Mouse (Mus musculus) hindbrain, embryonic 14.5 days (tissue): ENCODE measurements at regions not wholly inside any gene's neighbourhood (a gene's known extent, or its start where the extent isn't known, plus 50 kb on each side); places are given as distances from the start of the nearest gene placed in this dataset.

ENCODE experiments used
- ATAC-seq: fragments of 200-750 bp; cut with Nextera tagmentation; 2 replicates; pipeline ENCODE4 v1.8.0; 2017; ENCODE audit warnings: moderate number of reproducible peaks, mild to moderate bottlenecking, moderate TSS enrichment, moderate library complexity; ENCODE audit not compliant: low FRiP score
- DNase-seq: peaks from one replicate; pipeline ENCODE4 v3.0.0-alpha.2; 2015; ENCODE audit warnings: low spot score
- H3K27ac ChIP-seq: fragments of 300-500 bp; sonication (generic); 2 replicates; pipeline ENCODE4 v1.5.1; 2014; ENCODE audit warnings: mild to moderate bottlenecking, moderate library complexity
- H3K27me3 ChIP-seq: fragments of 300-500 bp; sonication (generic); 2 replicates; pipeline ENCODE4 v1.6.1; 2014; ENCODE audit warnings: mild to moderate bottlenecking, low read length, mixed read lengths; ENCODE audit not compliant: control insufficient read depth, insufficient read depth
- H3K36me3 ChIP-seq: fragments of 300-500 bp; sonication (generic); replicated peaks from 2 replicates; pipeline ENCODE4 v1.6.1; 2014; ENCODE audit not compliant: control insufficient read depth, insufficient read depth
- H3K4me1 ChIP-seq: fragments of 300-500 bp; sonication (generic); replicated peaks from 2 replicates; pipeline ENCODE4 v1.6.1; 2014; ENCODE audit warnings: antibody characterized with exemption, low read length, mixed read lengths; ENCODE audit not compliant: control insufficient read depth, insufficient read depth
- H3K4me2 ChIP-seq: fragments of 300-500 bp; sonication (generic); replicated peaks from 2 replicates; pipeline ENCODE4 v1.6.1; 2014; ENCODE audit warnings: mild to moderate bottlenecking, moderate library complexity
- H3K4me3 ChIP-seq: fragments of 300-500 bp; sonication (generic); replicated peaks from 2 replicates; pipeline ENCODE4 v1.5.1; 2014; ENCODE audit warnings: mild to moderate bottlenecking, low read length
- H3K9ac ChIP-seq: fragments of 300-500 bp; sonication (generic); 2 replicates; pipeline ENCODE4 v1.6.1; 2014
- H3K9me3 ChIP-seq: fragments of 300-500 bp; sonication (generic); 2 replicates; pipeline ENCODE4 v1.6.1; 2016; ENCODE audit warnings: low read length; ENCODE audit not compliant: control insufficient read depth
- WGBS: fragments of 180-500 bp; shearing (Covaris S2); extraction: QIAGEN DNeasy Blood & Tissue Kit; methylation state at CpG from one replicate; pipeline ENCODE4 v1.1.7; 2014; 5-methylcytosine and 5-hydroxymethylcytosine counted together

DNA sequence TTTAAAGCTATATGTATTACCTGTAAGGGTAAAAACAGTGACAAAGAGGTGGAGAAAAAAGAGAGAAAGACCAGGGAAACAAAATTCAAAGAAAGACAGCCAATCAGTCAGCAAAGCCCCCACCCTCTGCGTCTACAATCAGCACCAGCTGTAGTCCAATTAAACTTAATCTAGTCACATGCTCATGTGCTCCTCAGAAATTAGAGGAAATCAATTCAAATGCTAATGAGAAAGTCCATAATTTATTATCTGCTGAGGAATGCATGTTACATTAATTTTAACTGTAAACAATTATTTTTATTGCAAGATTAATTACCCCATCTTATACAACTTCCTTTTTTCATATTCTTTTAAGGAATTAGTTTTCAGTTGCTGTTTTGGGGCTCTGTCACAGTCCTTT lies 216.4 kb upstream of the Hnrnpa3 start:
- 37% methylated on average over 1 of the region's 1 CpGs for WGBS
- Histone ChIP-seq H3K9me3 (no peaks in the 10 kb centered on the region), H3K36me3 (no peaks in the 10 kb centered on the region), H3K4me3 (no peak overlapping the region), H3K27me3 (no peaks in the 10 kb centered on the region), H3K27ac (no peak overlapping the region), H3K4me1 (peaks cover 4% of the 10 kb centered on the region; the same call in 1 of the 2 replicates), H3K9ac (no peak overlapping the region), H3K4me2 (no peak overlapping the region)
- ATAC-seq = no peak
- no peak for DNase-seq

DNA sequence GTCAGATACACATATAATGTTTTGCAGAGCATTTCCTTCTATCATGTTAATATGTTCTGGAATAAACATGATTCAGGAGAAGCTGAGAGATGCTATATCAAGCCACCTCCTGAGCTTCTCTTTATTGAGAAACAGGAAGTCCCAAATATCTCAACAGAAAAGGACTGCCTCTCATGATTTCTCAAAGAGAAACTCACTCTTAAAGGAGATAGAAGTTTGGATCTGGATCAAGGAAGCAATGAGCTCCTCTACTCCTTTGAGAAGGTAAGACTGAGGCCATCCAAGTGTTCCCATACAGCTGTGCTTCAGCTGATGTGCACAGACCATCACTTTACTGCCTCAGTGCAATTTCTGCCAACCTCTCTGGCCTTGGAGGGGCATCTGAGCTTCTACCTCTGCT lies 213.9 kb upstream of the Hnrnpa3 start:
- Histone ChIP-seq H3K4me1 (peaks cover 4% of the 10 kb centered on the region; the same call in 1 of the 2 replicates), H3K4me3 (no peak overlapping the region), H3K27ac (no peak overlapping the region), H3K4me2 (no peak overlapping the region), H3K27me3 (no peaks in the 10 kb centered on the region), H3K9ac (no peak overlapping the region), H3K36me3 (no peaks in the 10 kb centered on the region), H3K9me3 (no peaks in the 10 kb centered on the region)
- DNase-seq (no peak), ATAC-seq (no peak)

DNA sequence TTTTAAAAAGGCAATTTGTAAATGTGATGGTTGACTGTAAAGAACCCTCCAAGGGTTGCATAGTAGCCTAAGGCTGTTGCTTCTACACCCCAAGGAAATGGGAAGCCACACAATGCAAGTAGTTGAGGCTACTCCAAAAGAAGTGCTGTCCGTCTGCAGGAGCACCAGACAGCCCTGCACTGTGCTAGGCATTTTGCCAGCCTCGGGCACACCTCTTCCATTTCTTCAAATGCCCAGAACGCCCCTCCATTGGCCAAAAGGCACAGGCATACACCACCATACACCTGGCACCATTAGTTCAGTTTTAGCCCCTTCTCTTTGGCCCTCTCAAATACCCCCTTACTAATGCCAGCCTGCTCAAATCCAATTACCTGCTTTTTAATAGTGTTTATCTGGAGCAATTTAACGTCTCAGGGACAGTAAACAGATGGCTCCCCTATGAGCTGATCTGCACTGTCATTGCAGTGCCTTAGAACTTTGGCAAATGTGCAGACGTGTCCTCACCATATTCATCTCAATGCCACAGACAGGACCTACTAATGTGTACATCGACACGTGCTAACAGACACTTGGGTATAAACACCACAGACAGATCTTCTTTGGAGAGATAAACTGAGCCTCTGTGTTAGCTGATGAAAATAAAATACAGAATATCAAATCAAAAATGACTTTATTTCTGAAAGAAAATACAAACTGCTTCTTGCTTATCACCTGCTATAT lies 211.9 kb upstream of the Hnrnpa3 start:
- Histone ChIP-seq H3K9me3 (no peaks in the 10 kb centered on the region), H3K27me3 (no peaks in the 10 kb centered on the region), H3K4me2 (no peak overlapping the region), H3K36me3 (no peaks in the 10 kb centered on the region), H3K27ac (no peak overlapping the region), H3K4me3 (no peak overlapping the region), H3K9ac (no peak overlapping the region), H3K4me1 (peaks cover 4% of the 10 kb centered on the region; the same call in 1 of the 2 replicates)
- DNase-seq = no peak
- WGBS = 68% methylated on average over 7 of the region's 7 CpGs
- ATAC-seq = no peak

DNA sequence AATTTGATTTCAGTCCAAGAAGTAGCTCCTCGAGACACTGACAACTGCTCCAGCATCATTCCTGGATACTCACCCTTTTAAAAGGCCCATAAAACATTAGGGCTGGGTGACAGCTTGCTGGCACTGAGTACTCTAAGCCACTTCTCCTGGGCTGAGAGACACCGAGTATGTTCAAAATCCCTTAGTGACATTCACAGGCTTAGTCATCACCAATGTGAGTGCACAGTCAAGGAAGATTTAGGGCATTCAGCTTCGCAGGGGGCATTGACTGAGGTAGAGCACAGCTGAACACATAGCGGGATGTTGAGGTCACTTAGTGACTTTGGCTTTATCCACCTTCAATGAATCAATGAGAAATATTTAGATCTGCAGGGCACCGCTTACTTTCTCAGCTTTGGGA lies 210.8 kb upstream of the Hnrnpa3 start:
- H3K27me3 ChIP-seq = no peaks in the 10 kb centered on the region
- no peak overlapping the region for H3K9ac ChIP-seq
- no peak overlapping the region for H3K4me2 ChIP-seq
- DNase-seq = no peak
- H3K9me3 ChIP-seq = no peaks in the 10 kb centered on the region
- no peaks in the 10 kb centered on the region for H3K36me3 ChIP-seq
- H3K4me3 ChIP-seq = no peak overlapping the region
- H3K4me1 ChIP-seq = no peaks in the 10 kb centered on the region; the same call in 1 of the 2 replicates
- WGBS = 76% methylated on average over 5 of the region's 5 CpGs
- no peak for ATAC-seq
- H3K27ac ChIP-seq = peak overlapping the region; percentile 7; the same call in 1 of the 2 replicates

DNA sequence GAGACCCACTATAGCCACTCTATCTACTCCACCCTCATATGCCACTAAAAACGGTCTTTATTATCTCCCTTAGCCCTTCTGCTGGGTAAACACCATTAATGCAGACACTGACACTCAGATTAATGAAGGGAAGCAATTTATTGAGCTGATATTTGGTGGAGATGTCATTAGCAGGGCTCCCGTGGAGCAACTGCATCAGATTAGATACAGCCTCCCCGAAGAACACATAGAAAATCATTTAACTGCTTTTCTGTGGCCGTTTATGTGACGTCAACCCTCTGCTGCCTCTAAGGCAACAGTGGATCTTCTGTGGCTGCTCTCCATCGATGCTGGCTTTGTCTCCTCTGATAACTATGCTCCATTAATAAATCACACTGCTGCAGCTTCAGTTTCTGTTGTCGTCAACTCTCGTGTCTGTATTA lies 207.2 kb upstream of the Hnrnpa3 start:
- no peak overlapping the region for H3K4me3 ChIP-seq
- no peaks in the 10 kb centered on the region for H3K9me3 ChIP-seq
- H3K4me1 ChIP-seq = no peaks in the 10 kb centered on the region; the same call in 1 of the 2 replicates
- no peaks in the 10 kb centered on the region for H3K27me3 ChIP-seq
- no peak for ATAC-seq
- no peak overlapping the region for H3K9ac ChIP-seq
- H3K27ac ChIP-seq = peak overlapping the region; percentile 60
- peak; percentile 45 for DNase-seq
- no peak overlapping the region for H3K4me2 ChIP-seq
- WGBS = 44% methylated on average over 8 of the region's 8 CpGs
- no peaks in the 10 kb centered on the region for H3K36me3 ChIP-seq

DNA sequence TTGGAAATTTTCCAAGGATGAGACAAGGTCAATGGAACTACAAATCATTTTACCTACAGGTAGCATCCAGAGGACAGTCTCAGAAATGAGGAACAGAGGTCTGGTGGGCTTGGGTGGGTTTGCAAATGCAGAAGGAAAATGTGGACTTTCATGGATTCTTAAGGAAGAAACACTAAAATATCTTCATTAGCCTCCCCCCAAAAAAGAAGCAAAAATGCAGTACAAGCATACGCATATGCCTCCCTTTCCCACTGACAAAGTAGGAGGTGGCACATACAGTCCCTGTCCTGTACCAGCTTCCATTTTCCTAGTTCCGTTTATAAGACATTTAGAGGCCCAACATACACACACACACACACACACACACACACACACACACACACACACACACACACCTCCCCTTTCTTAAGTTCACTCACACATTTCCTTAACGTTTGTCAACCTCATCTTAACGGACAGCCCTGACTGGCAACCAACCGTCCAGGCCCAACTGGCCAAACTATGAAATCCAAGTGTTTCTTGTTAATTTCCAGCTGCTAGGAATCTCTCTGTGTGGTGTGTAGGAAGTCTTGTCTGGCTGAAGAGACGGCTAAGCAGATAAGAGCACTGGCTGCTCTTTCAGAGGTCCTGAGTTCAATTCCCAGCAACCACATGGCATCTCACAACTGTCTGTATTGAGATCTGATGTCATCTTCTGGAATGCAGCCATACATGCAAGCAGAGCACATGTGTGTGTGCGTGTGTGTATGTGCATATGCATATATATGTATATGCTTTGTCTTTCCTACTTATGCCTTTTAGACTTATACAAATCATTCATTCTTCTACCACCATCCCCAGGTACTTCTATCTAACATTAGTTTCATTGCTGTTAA lies 206.6 kb upstream of the Hnrnpa3 start:
- Histone ChIP-seq H3K4me3 (no peak overlapping the region), H3K27me3 (no peaks in the 10 kb centered on the region), H3K9me3 (no peaks in the 10 kb centered on the region), H3K4me1 (no peaks in the 10 kb centered on the region), H3K36me3 (no peaks in the 10 kb centered on the region), H3K9ac (no peak overlapping the region), H3K4me2 (no peak overlapping the region), H3K27ac (peak overlapping the region; percentile 60)
- no peak for DNase-seq
- ATAC-seq = no peak
- WGBS = 91% methylated on average over 7 of the region's 7 CpGs

DNA sequence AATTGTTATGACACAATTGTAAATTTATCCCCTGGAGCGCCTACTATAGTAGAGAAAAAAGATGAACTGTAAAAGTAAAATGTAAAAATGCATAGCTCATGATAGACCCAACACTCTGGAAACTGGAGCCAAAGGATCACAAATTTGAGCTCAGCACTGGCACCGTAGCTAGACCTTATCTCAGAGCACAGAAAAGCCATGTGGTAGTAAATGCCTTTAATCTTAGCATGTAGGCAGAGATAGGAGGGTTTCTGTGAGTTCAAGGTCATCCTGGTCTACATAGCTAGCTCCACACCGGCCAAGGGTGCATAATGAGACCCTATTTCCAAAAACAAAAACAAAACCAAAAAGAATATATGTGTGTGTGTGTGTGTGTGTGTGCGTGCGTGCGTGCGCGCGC lies 203.6 kb upstream of the Hnrnpa3 start:
- Histone ChIP-seq H3K4me3 (no peak overlapping the region), H3K4me2 (no peak overlapping the region), H3K9me3 (no peaks in the 10 kb centered on the region), H3K27me3 (no peaks in the 10 kb centered on the region), H3K27ac (no peak overlapping the region), H3K4me1 (no peaks in the 10 kb centered on the region), H3K36me3 (no peaks in the 10 kb centered on the region), H3K9ac (no peak overlapping the region)
- WGBS = 95% methylated on average over 9 of the region's 9 CpGs
- DNase-seq = no peak
- ATAC-seq = no peak

DNA sequence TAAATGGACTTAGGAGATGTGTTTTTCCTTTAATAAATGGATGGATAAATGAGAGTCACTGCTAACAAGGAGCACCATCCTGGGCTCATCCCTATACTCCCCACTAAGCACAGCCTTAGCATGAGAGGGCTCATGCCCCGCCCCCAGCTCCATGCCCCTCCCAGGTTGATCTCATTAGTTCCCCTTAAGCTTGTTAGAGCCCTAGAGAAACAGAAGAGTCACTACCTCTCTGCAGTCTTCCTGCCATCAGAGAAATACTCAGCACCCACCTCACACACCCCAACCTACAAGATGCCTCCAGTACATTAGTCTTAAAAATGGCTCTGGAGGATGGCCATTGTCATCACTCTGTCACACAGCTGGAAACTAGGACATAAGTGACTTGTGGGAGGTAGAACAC lies 202.8 kb upstream of the Hnrnpa3 start:
- Histone ChIP-seq H3K4me3 (no peak overlapping the region), H3K9me3 (no peaks in the 10 kb centered on the region), H3K4me1 (no peaks in the 10 kb centered on the region), H3K4me2 (no peak overlapping the region), H3K27ac (no peak overlapping the region), H3K9ac (no peak overlapping the region), H3K36me3 (no peaks in the 10 kb centered on the region), H3K27me3 (no peaks in the 10 kb centered on the region)
- ATAC-seq (no peak), DNase-seq (no peak)
- 82% methylated on average over 1 of the region's 1 CpGs for WGBS

DNA sequence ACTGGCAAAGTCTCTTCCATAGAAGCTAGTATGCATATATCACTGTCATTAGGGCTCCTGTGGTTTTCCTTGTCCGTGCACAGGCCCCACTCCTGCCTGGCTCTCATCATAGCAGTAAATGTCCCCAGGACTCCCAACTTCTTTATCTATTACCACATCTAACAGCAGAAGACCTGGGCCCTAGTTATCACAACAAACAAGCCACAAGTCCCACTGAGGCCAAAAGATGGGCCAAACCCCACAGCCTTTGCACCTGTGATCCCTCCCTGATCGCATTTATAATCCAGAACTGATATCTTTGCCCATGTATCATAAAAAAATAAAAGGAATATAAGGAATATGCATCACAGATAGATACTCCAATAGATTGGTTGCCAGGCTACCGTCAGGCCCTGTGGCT lies 201.6 kb upstream of the Hnrnpa3 start:
- ATAC-seq (no peak), DNase-seq (no peak)
- Histone ChIP-seq H3K4me1 (peaks cover 7% of the 10 kb centered on the region; the same call in 1 of the 2 replicates), H3K27me3 (no peaks in the 10 kb centered on the region), H3K27ac (no peak overlapping the region), H3K4me3 (no peak overlapping the region), H3K4me2 (no peak overlapping the region), H3K36me3 (no peaks in the 10 kb centered on the region), H3K9ac (no peak overlapping the region), H3K9me3 (no peaks in the 10 kb centered on the region)
- 83% methylated on average over 3 of the region's 3 CpGs for WGBS
